Mouse (Mus musculus) heart, embryonic 14.5 days (tissue): Measurements from ENCODE around the gene Wsb1. TPM values are rescaled to one million over a fixed set of nuclear protein-coding genes. Genes with fewer than 3 reads are reported as not detected.
"Not testable (repeated sequence)": the region's sequence is repeated elsewhere in the genome, so short reads cannot be mapped to it uniquely, and the experiment has no call there.

ENCODE experiments used
- ATAC-seq: fragments of 200-750 bp; cut with Nextera tagmentation; 2 replicates; pipeline ENCODE4 v1.8.0; 2017; ENCODE audit warnings: low read depth, moderate TSS enrichment; ENCODE audit not compliant: insufficient number of reproducible peaks, insufficient read depth, low FRiP score
- H3K27ac ChIP-seq, 2 experiments: fragments of 200-500 bp in 1 of 2; fragments of 300-500 bp in 1 of 2; sonication (generic) in 1 of 2; replicated peaks in 1 of 2; 2 replicates each; pipeline ENCODE4 v1.5.1; 2012 to 2014; ENCODE audit warnings: low read depth in 2 of 2, low read length in 2 of 2, control low read depth in 1 of 2, mild to moderate bottlenecking in 1 of 2, mixed read lengths in 1 of 2; ENCODE audit not compliant: control insufficient read depth in 1 of 2, insufficient read depth in 1 of 2
- H3K27me3 ChIP-seq: fragments of 300-500 bp; sonication (generic); 2 replicates; pipeline ENCODE4 v1.6.1; 2014; ENCODE audit warnings: mild to moderate bottlenecking, low read length, control low read depth; ENCODE audit not compliant: control insufficient read depth, insufficient read depth
- H3K36me3 ChIP-seq: fragments of 300-500 bp; sonication (generic); 2 replicates; pipeline ENCODE4 v1.6.1; 2014; ENCODE audit warnings: mild to moderate bottlenecking, control low read depth, low read length, mixed read lengths; ENCODE audit not compliant: control insufficient read depth, insufficient read depth
- H3K4me1 ChIP-seq, 2 experiments: fragments of 200-500 bp in 1 of 2; fragments of 300-500 bp in 1 of 2; sonication (generic) in 1 of 2; 2 replicates each; pipeline ENCODE4 v1.6.1; 2012 to 2014; ENCODE audit warnings: low read length in 2 of 2, control low read depth in 1 of 2, mixed read lengths in 1 of 2; ENCODE audit not compliant: control insufficient read depth in 2 of 2, insufficient read depth in 2 of 2
- H3K4me2 ChIP-seq: fragments of 300-500 bp; sonication (generic); 2 replicates; pipeline ENCODE4 v1.6.1; 2014; ENCODE audit warnings: mild to moderate bottlenecking, low read length
- H3K4me3 ChIP-seq, 2 experiments: fragments of 200-500 bp in 1 of 2; fragments of 300-500 bp in 1 of 2; sonication (generic) in 1 of 2; 2 replicates each; pipeline ENCODE4 v1.5.1; 2012 to 2014; ENCODE audit warnings: low read length in 2 of 2, mild to moderate bottlenecking in 2 of 2, control low read depth in 1 of 2, low read depth in 1 of 2, moderate library complexity in 1 of 2; ENCODE audit not compliant: control insufficient read depth in 1 of 2, insufficient read depth in 1 of 2
- H3K9ac ChIP-seq: fragments of 300-500 bp; sonication (generic); 2 replicates; pipeline ENCODE4 v1.6.1; 2014; ENCODE audit warnings: mild to moderate bottlenecking, low read length
- H3K9me3 ChIP-seq: fragments of 300-500 bp; sonication (generic); 2 replicates; pipeline ENCODE4 v1.6.1; 2016; ENCODE audit warnings: low read length, control low read depth; ENCODE audit not compliant: control insufficient read depth
- WGBS: fragments of 180-500 bp; shearing (Covaris S2); extraction: QIAGEN DNeasy Blood & Tissue Kit; methylation state at CpG from one replicate; pipeline ENCODE4 v1.1.7; 2014; 5-methylcytosine and 5-hydroxymethylcytosine counted together
- polyA plus RNA-seq: library from polyadenylated mRNA; unstranded; fragments of >200 nt; fragmentation: Nextera tagmentation; extraction: Ambion mirVana; gene quantifications from 2 replicates; pipeline ENCODE4 v1.2.1, GENCODE M21; 2014

Gene Wsb1
- polyA plus RNA-seq = 168 and 169 TPM in 2 replicates

DNA sequence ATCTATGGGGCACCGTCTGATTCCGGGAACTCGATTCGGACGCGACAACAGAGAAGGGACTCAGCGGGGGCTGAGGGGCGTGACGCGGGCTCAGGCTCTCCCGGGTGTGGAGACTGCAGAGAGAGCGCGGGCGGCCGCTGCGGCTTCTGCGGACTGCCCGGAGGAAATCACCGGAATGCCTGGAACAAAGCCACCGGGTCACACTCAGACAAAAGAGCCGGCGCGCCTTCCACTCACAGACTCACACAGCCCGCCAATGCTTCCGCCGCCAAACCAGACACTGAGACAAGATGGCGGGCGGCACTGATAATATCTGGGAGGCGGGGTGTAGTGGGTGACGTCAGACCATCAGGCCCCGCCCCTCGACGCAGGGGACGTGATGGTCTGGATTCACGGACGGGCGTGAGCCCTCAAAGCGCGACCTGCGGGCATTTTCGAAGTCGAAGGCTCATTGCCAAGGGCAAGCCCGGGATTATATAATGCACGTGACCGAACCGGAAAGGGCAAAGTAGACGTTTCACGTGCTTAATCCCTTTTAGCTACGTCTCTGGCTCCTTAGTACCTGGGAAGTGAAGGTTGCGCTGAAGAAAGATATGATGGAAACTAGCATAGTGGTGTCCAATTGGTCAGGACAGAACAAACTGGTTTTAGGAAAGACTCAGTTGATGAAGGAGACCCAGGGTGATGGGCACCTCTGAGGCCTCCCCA is at the start of gene Wsb1:
Wsb1 (minus strand) TSS at position 281 of the 708 bp plus-strand sequence.
- H3K9me3 ChIP-seq = no peaks in the 10 kb centered on the region
- H3K4me3 ChIP-seq = peak within 1 kb of the TSS; percentile 82 to 88
- no peaks in the 10 kb centered on the region for H3K27me3 ChIP-seq
- H3K4me2 ChIP-seq = peak within 1 kb of the TSS; percentile 91
- H3K4me1 ChIP-seq = peaks cover 0 to 18% of the 10 kb centered on the region in 2 experiments
- peak within 1 kb of the TSS; percentile 97 for H3K9ac ChIP-seq
- peaks cover 23% of the 10 kb centered on the region for H3K36me3 ChIP-seq
- ATAC-seq = peak; percentile 91
- peak within 1 kb of the TSS; percentile 90 to 97 for H3K27ac ChIP-seq
- WGBS = 1% methylated on average over 50 of the region's 50 CpGs

DNA sequence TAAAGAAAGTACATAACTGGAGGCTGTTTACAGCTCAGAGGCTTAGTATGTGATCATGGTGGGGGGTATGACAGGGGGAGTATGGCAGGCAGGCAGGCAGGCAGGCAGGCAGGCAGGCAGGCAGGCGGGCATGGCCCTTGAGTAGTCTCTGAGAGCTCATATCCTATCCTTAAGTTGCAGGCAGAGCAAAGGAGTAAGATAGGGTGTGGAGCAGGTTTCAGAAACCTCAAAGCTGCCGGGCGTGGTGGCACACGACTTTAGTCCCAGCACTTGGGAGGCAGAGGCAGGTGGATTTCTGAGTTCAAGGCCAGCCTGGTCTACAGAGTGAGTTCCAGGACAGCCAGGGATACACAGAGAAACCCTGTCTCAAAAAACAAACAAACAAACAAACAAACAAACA is 49.8 kb upstream of the Wsb1 start:
- not testable (repeated sequence) for H3K9me3 ChIP-seq
- 77% methylated on average over 4 of the region's 4 CpGs for WGBS

DNA sequence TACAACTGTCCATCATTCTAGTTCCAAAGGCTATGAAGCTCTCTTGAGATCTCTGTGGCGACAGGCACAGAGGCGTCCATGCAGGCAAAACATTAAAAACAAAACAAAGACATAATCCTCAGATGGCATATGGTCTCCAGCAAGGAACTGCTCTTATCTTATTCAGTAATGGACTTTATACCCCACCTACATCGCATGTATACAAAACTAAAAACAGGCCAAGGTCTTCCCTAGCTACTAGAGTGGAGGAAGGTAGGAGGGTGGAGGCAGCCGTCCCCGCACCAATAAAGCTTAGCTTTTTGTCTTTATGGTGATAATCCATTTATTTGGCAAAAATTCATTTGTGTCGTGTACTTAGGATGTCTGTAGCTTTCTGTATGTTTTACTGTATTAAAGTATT is 48.6 kb upstream of the Wsb1 start:
- H3K9me3 ChIP-seq = no peaks in the 10 kb centered on the region
- no peak overlapping the region for H3K4me2 ChIP-seq
- 82% methylated on average over 6 of the region's 6 CpGs for WGBS
- H3K9ac ChIP-seq = no peak overlapping the region
- peaks cover 19 to 21% of the 10 kb centered on the region in 2 experiments for H3K4me1 ChIP-seq
- no peak overlapping the region for H3K4me3 ChIP-seq
- H3K27me3 ChIP-seq = no peaks in the 10 kb centered on the region
- no peak for ATAC-seq
- H3K36me3 ChIP-seq = no peaks in the 10 kb centered on the region
- H3K27ac ChIP-seq = no peak overlapping the region

More for the DNA sequence above, 49.8 kb upstream of the Wsb1 start:
- H3K27ac ChIP-seq, H3K27me3 ChIP-seq, ATAC-seq, H3K36me3 ChIP-seq, H3K4me2 ChIP-seq, H3K4me3 ChIP-seq, H3K9ac ChIP-seq: not testable (repeated sequence)
- H3K4me1 ChIP-seq = peaks cover 19 to 24% of the 10 kb centered on the region in 2 experiments

DNA sequence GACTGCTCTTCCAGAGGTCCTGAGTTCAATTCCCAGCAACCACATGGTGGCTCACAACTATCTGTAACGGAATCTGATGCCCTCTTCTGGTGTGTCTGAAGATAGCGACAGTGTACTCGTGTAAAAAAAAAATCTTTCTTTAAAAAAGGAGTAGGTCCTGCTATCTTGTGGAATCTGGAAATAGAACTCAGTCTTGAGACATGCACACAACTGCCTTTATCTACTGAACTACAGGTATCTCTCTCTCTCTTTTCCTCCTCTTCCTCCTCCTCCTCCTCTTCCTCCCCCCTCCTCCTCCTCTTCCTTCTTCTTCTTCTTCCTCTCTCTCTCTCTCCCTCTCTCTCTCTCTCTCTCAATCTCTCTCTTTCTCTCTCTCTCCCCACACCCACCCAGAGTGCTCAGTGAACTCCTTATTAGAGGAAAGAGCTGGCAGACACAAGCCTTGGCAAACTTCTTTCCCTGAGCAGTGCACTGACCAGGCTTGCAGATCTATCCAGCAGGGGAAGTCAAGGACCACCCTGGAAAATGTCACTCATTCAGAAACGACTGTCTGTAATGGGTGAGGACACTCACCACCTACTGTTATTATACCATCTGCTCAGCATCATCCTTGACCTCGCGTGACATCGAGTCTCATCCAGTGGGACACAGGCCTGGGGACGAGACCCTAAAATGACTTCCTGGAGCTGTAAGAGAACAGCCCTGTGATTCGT is 45.4 kb upstream of the Wsb1 start:
- no peak for ATAC-seq
- 65% methylated on average over 9 of the region's 9 CpGs for WGBS
- no peaks in the 10 kb centered on the region for H3K27me3 ChIP-seq
- no peaks in the 10 kb centered on the region for H3K36me3 ChIP-seq
- no peaks in the 10 kb centered on the region for H3K9me3 ChIP-seq
- H3K4me1 ChIP-seq = no peaks in the 10 kb centered on the region
- no peak overlapping the region for H3K27ac ChIP-seq
- no peak overlapping the region for H3K4me2 ChIP-seq
- H3K4me3 ChIP-seq = no peak overlapping the region
- no peak overlapping the region for H3K9ac ChIP-seq

DNA sequence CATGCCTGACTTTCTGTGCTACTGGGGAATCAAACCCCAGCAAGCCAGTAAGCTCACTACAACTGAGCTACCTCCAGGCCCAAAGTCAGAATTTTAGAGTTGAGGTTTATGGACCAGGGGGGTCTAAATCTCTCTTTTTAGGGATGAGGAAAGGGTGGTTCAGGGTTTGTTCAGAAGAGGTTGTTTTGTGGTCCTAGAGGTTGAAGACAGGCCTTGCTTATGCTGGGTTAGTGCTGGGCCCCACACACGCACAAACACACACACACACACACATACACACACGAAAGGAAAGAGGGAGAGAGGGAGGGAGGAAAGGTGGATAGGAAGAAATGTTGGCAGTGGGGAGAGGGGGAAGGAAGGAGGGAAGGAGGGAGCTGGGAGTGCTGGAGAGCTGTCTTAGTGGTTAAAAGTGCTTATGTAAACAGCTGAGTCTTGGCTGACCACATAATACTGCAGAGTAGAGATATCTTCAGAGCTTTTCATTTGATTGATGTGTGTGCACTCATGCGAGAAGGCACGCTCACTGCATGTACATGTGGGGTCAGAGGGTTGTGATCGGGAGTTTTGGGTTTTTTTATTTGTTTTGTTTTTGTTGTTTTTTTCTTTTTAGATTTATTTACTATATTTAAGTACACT is 42.5 kb upstream of the Wsb1 start, which contains the start of gene Gm9964:
Gm9964 (minus strand) TSS at position 51 of the 636 bp plus-strand sequence.
- H3K9me3 ChIP-seq = no peaks in the 10 kb centered on the region
- no peak within 1 kb of the TSS for H3K4me3 ChIP-seq
- no peak within 1 kb of the TSS for H3K9ac ChIP-seq
- H3K36me3 ChIP-seq = no peaks in the 10 kb centered on the region
- no peaks in the 10 kb centered on the region for H3K27me3 ChIP-seq
- no peak within 1 kb of the TSS for H3K4me2 ChIP-seq
- ATAC-seq = no peak
- WGBS = 73% methylated on average over 5 of the region's 5 CpGs
- H3K27ac ChIP-seq = no peak within 1 kb of the TSS
- no peaks in the 10 kb centered on the region for H3K4me1 ChIP-seq

DNA sequence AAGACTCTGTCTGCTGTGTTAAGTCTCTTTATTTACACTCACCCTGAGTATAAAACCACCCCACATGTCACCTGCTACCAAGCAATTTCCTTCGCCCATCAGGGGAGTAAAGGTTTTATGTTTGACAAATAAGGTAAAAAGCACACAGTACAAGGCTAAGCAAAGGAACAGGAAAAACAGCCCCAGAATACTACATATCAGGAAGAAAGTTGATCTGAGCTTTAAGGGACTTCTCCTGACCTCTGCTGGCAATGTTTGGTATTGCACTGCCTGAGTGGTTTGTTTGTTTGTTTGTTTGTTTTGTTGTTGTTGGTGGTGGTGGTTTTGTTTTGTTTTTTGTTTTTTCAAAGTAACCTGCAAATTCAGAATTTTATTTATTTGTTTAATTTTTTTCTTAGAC is 41.7 kb upstream of the Wsb1 start:
- no peak overlapping the region for H3K9ac ChIP-seq
- H3K4me3 ChIP-seq = no peak overlapping the region
- H3K9me3 ChIP-seq = no peaks in the 10 kb centered on the region
- no peak overlapping the region for H3K27ac ChIP-seq
- 50% methylated on average over 1 of the region's 1 CpGs for WGBS
- no peaks in the 10 kb centered on the region for H3K4me1 ChIP-seq
- H3K4me2 ChIP-seq = no peak overlapping the region
- H3K36me3 ChIP-seq = no peaks in the 10 kb centered on the region
- no peaks in the 10 kb centered on the region for H3K27me3 ChIP-seq
- no peak for ATAC-seq

DNA sequence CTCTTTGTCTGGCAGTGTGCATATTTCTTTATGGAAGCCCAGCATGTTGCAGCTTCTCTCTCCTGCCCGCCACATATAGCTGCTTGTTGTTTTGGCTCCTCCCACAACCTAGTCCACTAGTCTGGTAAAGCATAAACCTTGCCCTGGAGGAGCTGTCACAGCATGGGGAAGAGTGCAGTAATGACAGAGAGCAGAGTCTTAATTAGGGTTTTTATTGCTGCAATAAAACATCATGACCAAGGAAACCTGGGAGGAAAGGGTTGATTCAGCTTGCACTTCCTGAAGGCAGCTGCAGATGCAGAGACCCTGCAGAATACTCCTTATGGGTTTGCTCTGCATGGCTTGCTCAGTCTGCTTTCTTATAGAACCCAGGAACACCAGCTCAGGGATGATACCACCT is 39.5 kb upstream of the Wsb1 start:
- Histone ChIP-seq H3K27me3 (no peaks in the 10 kb centered on the region), H3K9me3 (no peaks in the 10 kb centered on the region), H3K36me3 (no peaks in the 10 kb centered on the region), H3K4me3 (no peak overlapping the region), H3K4me1 (peaks cover 2 to 8% of the 10 kb centered on the region in 2 experiments), H3K4me2 (no peak overlapping the region), H3K27ac (no peak overlapping the region), H3K9ac (no peak overlapping the region)
- no peak for ATAC-seq
- 56% methylated on average over 1 of the region's 1 CpGs for WGBS
